Mouse (Mus musculus): ENCODE measurements around the gene Mrps15. TPM values are rescaled to one million over a fixed set of nuclear protein-coding genes. Genes with fewer than 3 reads are reported as not detected.
"Not testable (repeated sequence)": the region's sequence is repeated elsewhere in the genome, so short reads cannot be mapped to it uniquely, and the experiment has no call there.

The Mrps15 gene
- total RNA-seq, 1 experiment, result 61.1 TPM

DNA sequence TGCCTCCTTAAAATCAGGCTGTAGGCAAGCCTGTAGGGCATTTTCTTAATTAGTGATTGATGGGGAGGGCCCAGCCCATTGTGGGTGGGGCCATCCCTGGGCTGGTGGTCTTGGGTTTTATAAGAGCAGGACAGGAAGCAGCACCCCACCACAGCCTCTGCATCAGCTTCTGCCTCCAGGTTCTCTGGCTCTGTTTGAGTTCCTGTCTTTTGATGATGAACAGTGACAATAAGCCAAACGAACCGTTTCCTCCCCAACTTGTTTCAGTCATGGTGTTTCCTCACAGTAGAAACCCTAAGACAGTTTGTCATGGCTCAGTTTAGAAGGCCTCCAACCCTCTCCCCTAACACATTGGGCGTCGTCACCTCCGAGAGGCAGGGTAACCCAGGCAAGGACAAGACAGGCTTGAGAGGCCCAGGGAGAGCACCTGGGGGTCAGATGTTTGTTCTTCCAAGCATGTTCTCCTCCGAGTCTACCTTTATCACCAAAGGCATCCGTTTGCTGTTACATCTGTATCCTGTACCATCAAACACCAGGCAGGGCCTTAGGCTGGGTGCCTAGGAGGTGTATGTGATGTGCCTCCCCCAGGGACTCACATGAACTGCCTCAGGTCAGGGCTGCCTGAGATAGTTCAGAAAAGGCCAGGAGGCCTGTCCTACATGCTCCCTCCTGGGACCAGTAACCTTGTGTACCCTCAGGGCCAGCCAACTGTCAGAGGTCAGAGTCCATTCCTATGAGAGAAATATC, 43.5 kb downstream of the Mrps15 start:
- TF ChIP-seq HCFC1 (IDR thresholded peaks at IDR 0.05; ENCODE audit: borderline replicate concordance, insufficient read depth, low read length) (no peak), ZC3H11A (IDR thresholded peaks at IDR 0.05; ENCODE audit: borderline replicate concordance, low read depth, low read length) (no peak), CHD2 (IDR thresholded peaks at IDR 0.05; ENCODE audit: low read depth, low read length) (no peak), MAFK (IDR thresholded peaks at IDR 0.05; ENCODE audit: insufficient read depth, low read depth, low read length) (no peak)
- no peak for DNase-seq (ENCODE audit: low read depth, low spot score)
- in situ Hi-C loops (cut with MboI; ENCODE audit: low sequenced_read_pairs in 2 of 2, unreplicated experiment in 2 of 2), result no loop called here

DNA sequence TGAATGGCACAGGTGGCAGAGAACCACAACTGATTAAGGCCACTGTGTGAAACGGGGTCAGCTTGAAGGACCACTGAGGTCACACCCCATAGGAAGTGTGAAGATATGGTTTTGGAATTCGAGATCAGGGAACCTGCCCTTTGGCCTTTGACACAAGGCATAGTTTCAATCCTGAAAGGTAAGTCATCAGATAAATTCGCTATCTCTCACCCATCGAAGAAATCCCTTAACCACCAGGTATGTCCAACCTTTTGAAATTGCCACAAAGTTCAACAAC, 44.1 kb downstream of the Mrps15 start:
- no peak overlapping the region for H3K4me3 ChIP-seq (ENCODE audit: insufficient read depth in 1 of 2, low read depth in 1 of 2, low read length in 2 of 2, poor library complexity in 1 of 2, severe bottlenecking in 1 of 2)
- no peak for TF ChIP-seq HCFC1 (IDR thresholded peaks at IDR 0.05; ENCODE audit: borderline replicate concordance, insufficient read depth, low read length)
- TF ChIP-seq CHD2 (IDR thresholded peaks at IDR 0.05; ENCODE audit: low read depth, low read length), result no peak
- no peak for TF ChIP-seq MAFK (IDR thresholded peaks at IDR 0.05; ENCODE audit: insufficient read depth, low read depth, low read length)
- TF ChIP-seq ZC3H11A (IDR thresholded peaks at IDR 0.05; ENCODE audit: borderline replicate concordance, low read depth, low read length), result no peak
- TF ChIP-seq ZNF384 (IDR thresholded peaks at IDR 0.05; ENCODE audit: low read depth, low read length), result no peak
- in situ Hi-C loops (cut with MboI; ENCODE audit: low sequenced_read_pairs in 2 of 2, unreplicated experiment in 2 of 2), result no loop called here
- no peak overlapping the region for H3K27ac ChIP-seq (ENCODE audit: insufficient read depth, low read depth, low read length, poor library complexity, severe bottlenecking)
- H3K36me3 ChIP-seq (ENCODE audit: control insufficient read depth, insufficient read depth, low read length, poor library complexity, severe bottlenecking), result no peaks in the 10 kb centered on the region
- H3K4me1 ChIP-seq (ENCODE audit: control insufficient read depth in 2 of 2, insufficient read depth in 2 of 2, low read length in 2 of 2, poor library complexity in 1 of 2), result no peaks in the 10 kb centered on the region
- no peak overlapping the region for H3K9ac ChIP-seq (ENCODE audit: insufficient read depth, low read depth, low read length, poor library complexity, severe bottlenecking)
- no peaks in the 10 kb centered on the region for H3K9me3 ChIP-seq (ENCODE audit: control insufficient read depth, insufficient read depth, low read depth, low read length)
- DNase-seq (ENCODE audit: low read depth, low spot score), result no peak

More for the DNA sequence above, 43.5 kb downstream of the Mrps15 start:
- Histone ChIP-seq H3K9me3 (ENCODE audit: control insufficient read depth, insufficient read depth, low read depth, low read length) (no peaks in the 10 kb centered on the region), H3K36me3 (ENCODE audit: control insufficient read depth, insufficient read depth, low read length, poor library complexity, severe bottlenecking) (no peaks in the 10 kb centered on the region), H3K4me3 (ENCODE audit: insufficient read depth in 1 of 2, low read depth in 1 of 2, low read length in 2 of 2, poor library complexity in 1 of 2, severe bottlenecking in 1 of 2) (no peak overlapping the region), H3K9ac (ENCODE audit: insufficient read depth, low read depth, low read length, poor library complexity, severe bottlenecking) (no peak overlapping the region), H3K27ac (ENCODE audit: insufficient read depth, low read depth, low read length, poor library complexity, severe bottlenecking) (no peak overlapping the region), H3K4me1 (ENCODE audit: control insufficient read depth in 2 of 2, insufficient read depth in 2 of 2, low read length in 2 of 2, poor library complexity in 1 of 2) (no peaks in the 10 kb centered on the region)

DNA sequence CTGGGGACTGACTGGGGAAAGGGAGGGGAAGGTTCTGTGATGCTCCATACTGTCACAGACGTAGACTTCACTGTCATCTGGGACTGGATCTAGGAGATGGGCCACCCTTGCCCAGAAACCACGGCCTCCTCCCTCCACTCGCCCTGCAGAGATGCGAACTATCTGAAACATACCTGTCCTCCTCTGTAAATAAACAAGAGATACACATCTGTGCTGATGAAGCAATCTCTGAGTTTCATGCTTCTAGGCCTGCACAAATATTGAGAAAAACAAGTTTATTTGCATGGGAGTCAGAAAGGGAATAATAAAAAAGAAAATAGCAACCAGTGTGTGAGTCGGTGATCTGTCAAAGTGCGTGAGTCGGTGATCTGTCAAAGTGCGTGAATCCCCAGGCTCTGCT, 45.1 kb downstream of the Mrps15 start:
- H3K9ac ChIP-seq (ENCODE audit: insufficient read depth, low read depth, low read length, poor library complexity, severe bottlenecking), result no peak overlapping the region
- H3K4me1 ChIP-seq (ENCODE audit: control insufficient read depth in 2 of 2, insufficient read depth in 2 of 2, low read length in 2 of 2, poor library complexity in 1 of 2), result no peaks in the 10 kb centered on the region
- H3K9me3 ChIP-seq (ENCODE audit: control insufficient read depth, insufficient read depth, low read depth, low read length), result no peaks in the 10 kb centered on the region
- H3K4me3 ChIP-seq (ENCODE audit: insufficient read depth in 1 of 2, low read depth in 1 of 2, low read length in 2 of 2, poor library complexity in 1 of 2, severe bottlenecking in 1 of 2), result no peak overlapping the region
- in situ Hi-C loops (cut with MboI; ENCODE audit: low sequenced_read_pairs in 2 of 2, unreplicated experiment in 2 of 2), result no loop called here
- TF ChIP-seq MAFK (IDR thresholded peaks at IDR 0.05; ENCODE audit: insufficient read depth, low read depth, low read length), result no peak
- no peak for TF ChIP-seq HCFC1 (IDR thresholded peaks at IDR 0.05; ENCODE audit: borderline replicate concordance, insufficient read depth, low read length)
- TF ChIP-seq ZC3H11A (IDR thresholded peaks at IDR 0.05; ENCODE audit: borderline replicate concordance, low read depth, low read length), result no peak
- no peak for TF ChIP-seq CHD2 (IDR thresholded peaks at IDR 0.05; ENCODE audit: low read depth, low read length)
- TF ChIP-seq ZNF384 (IDR thresholded peaks at IDR 0.05; ENCODE audit: low read depth, low read length), result no peak
- DNase-seq (ENCODE audit: low read depth, low spot score), result no peak
- H3K36me3 ChIP-seq (ENCODE audit: control insufficient read depth, insufficient read depth, low read length, poor library complexity, severe bottlenecking), result no peaks in the 10 kb centered on the region
- H3K27ac ChIP-seq (ENCODE audit: insufficient read depth, low read depth, low read length, poor library complexity, severe bottlenecking), result no peak overlapping the region

DNA sequence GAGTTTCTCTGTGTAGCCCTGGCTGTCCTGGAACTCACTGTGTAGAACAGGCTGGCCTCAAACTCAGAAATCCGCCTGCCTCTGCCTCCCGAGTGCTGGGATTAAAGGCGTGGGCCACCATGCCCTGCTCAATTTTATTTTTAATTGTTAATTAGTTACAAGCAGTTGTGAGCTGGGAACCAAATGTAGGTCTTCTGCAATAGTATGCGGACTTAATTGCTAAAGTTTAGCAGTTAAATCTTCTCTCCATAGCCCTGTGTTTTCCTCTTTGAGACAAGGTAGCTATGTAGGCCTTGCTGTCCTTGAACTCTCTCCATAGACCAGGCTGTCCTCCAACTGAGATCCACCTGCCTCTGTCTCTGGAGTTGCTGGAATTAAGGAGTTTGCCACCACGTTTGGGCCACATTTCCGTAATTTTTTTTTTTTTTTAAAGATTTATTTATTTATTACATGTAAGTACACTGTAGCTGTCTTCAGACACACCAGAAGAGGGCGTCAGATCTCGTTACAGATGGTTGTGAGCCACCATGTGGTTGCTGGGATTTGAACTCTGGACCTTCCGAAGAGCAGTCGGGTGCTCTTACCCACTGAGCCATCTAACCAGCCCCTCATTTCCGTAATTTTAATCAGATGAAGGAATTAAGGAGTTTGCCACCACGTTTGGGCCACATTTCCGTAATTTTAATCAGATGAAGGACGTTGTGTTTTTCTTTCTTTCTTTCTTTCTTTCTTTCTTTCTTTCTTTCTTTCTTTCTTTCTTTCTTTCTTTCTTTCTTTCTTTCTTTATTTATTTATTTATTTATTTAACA, 49.1 kb downstream of the Mrps15 start:
- peaks cover 13% of the 10 kb centered on the region; the same call in 1 of the 2 replicates for H3K36me3 ChIP-seq (ENCODE audit: control insufficient read depth, insufficient read depth, low read length, poor library complexity, severe bottlenecking)
- DNase-seq (ENCODE audit: low read depth, low spot score); H3K27ac ChIP-seq (ENCODE audit: insufficient read depth, low read depth, low read length, poor library complexity, severe bottlenecking); in situ Hi-C loops (cut with MboI; ENCODE audit: low sequenced_read_pairs in 2 of 2, unreplicated experiment in 2 of 2); H3K9ac ChIP-seq (ENCODE audit: insufficient read depth, low read depth, low read length, poor library complexity, severe bottlenecking); H3K4me3 ChIP-seq (ENCODE audit: insufficient read depth in 1 of 2, low read depth in 1 of 2, low read length in 2 of 2, poor library complexity in 1 of 2, severe bottlenecking in 1 of 2); H3K4me1 ChIP-seq (ENCODE audit: control insufficient read depth in 2 of 2, insufficient read depth in 2 of 2, low read length in 2 of 2, poor library complexity in 1 of 2); H3K9me3 ChIP-seq (ENCODE audit: control insufficient read depth, insufficient read depth, low read depth, low read length): not testable (repeated sequence)

Data from ES-E14 (cell line).